Mouse (Mus musculus): ENCODE results near the gene H2-Q1.
"Not testable (repeated sequence)": the region's sequence is repeated elsewhere in the genome, so short reads cannot be mapped to it uniquely, and the experiment has no call there.

H2-Q1 gene

GRCm38 (mm10) chr17:35320327-35321081, at the start of gene H2-Q1:
Gene H2-Q1 (plus strand): TSS chr17:35320405.
- no peak for DNase-seq

GRCm38 (mm10) chr17:35272249-35272648, 48.0 kb upstream of the H2-Q1 start:
- DNase-seq: no peak

- DNase-seq: peak; percentile 92
These were observed 45.4 kb upstream of the H2-Q1 start for GRCm38 (mm10) chr17:35274770-35275169.

GRCm38 (mm10) chr17:35276304-35276864, 43.8 kb upstream of the H2-Q1 start:
- DNase-seq: no peak

- no peak for DNase-seq
These were observed 42.2 kb upstream of the H2-Q1 start for GRCm38 (mm10) chr17:35278049-35278448.

GRCm38 (mm10) chr17:35278957-35279688, 41.1 kb upstream of the H2-Q1 start:
- no peak for DNase-seq

GRCm38 (mm10) chr17:35280276-35280675, 39.9 kb upstream of the H2-Q1 start:
- DNase-seq: no peak

GRCm38 (mm10) chr17:35285431-35285830, 34.8 kb upstream of the H2-Q1 start:
- peak; percentile 70 for DNase-seq

- DNase-seq: peak; percentile 65
These were observed 24.4 kb upstream of the H2-Q1 start for GRCm38 (mm10) chr17:35295796-35296195.

GRCm38 (mm10) chr17:35300261-35300945, 19.8 kb upstream of the H2-Q1 start:
- DNase-seq: not testable (repeated sequence)

- DNase-seq: peak; percentile 95
These were observed 18.5 kb upstream of the H2-Q1 start for GRCm38 (mm10) chr17:35301645-35302258.

GRCm38 (mm10) chr17:35303271-35303670, 16.9 kb upstream of the H2-Q1 start:
- DNase-seq: no peak

- DNase-seq: no peak
These were observed 16.4 kb upstream of the H2-Q1 start for GRCm38 (mm10) chr17:35303756-35304350.

GRCm38 (mm10) chr17:35304478-35304877, 15.7 kb upstream of the H2-Q1 start:
- DNase-seq: no peak

GRCm38 (mm10) chr17:35304921-35305320, 15.3 kb upstream of the H2-Q1 start:
- DNase-seq: not testable (repeated sequence)

- no peak for DNase-seq
These were observed 1.5 kb upstream of the H2-Q1 start for GRCm38 (mm10) chr17:35318671-35319070.

- DNase-seq: not testable (repeated sequence)
These were observed 4.9 kb downstream of the H2-Q1 start for GRCm38 (mm10) chr17:35325124-35325523.

GRCm38 (mm10) chr17:35326000-35326399, 5.8 kb downstream of the H2-Q1 start:
- not testable (repeated sequence) for DNase-seq

- not testable (repeated sequence) for DNase-seq
These were observed 9.5 kb downstream of the H2-Q1 start for GRCm38 (mm10) chr17:35329714-35330113.

GRCm38 (mm10) chr17:35331546-35331945, 11.3 kb downstream of the H2-Q1 start:
- not testable (repeated sequence) for DNase-seq

GRCm38 (mm10) chr17:35342071-35342671, 22.0 kb downstream of the H2-Q1 start, which contains the start of gene H2-Q2:
Gene H2-Q2 (plus strand): TSS chr17:35342242.
- peak; percentile 9 for DNase-seq

Measured in kidney, adult 9 months (tissue).